Mouse (Mus musculus) heart, adult 8-10 months (tissue): Measurements from ENCODE around the gene Epor. TPM values are rescaled to one million over a fixed set of nuclear protein-coding genes. Genes with fewer than 3 reads are reported as not detected.
A peak's percentile ranks its signal among the peaks of the same experiment; 100 is the strongest.

Experiments used
- DNase-seq: peaks from one replicate; pipeline ENCODE4 v3.0.0; 2022; ENCODE audit warnings: low spot score
- total RNA-seq, 4 experiments: library from RNA; stranded (reverse); gene quantifications; 2 replicates each; pipeline ENCODE4 v1.2.4; 2022

The Epor gene
- 1 to 10 TPM; 1.6 to 2.9 (median 2.3) TPM for total RNA-seq

- DNase-seq = peak; percentile 65
Measured at GRCm38 (mm10) chr9:21963417-21963816, at the start of gene Epor. Gene Epor, minus strand, starts transcription at chr9:21963506.

- DNase-seq = no peak
Measured at GRCm38 (mm10) chr9:22012731-22013130, 49.4 kb upstream of the Epor start.

- no peak for DNase-seq
Measured at GRCm38 (mm10) chr9:22011055-22011454, 47.7 kb upstream of the Epor start.

DNA sequence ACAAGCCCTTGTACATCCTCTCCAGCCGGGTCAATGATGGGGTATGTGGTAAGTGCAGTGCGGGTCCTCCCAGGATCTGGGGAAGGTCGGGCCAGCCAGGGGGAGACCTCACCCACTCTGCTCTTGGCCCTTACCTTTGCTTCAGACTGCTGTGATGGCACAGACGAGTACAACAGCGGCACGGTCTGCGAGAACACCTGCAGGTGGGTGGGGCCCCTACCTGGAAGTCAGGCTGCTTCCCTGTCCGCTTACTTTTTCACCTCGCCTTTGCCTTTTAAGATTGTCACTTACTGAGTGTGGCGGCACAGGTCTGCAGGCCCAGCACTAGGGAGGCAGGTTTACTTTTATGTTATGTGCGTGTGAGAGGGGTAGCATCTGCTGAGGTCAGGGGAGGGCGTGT is 41.2 kb upstream of the Epor start:
- no peak for DNase-seq

DNA sequence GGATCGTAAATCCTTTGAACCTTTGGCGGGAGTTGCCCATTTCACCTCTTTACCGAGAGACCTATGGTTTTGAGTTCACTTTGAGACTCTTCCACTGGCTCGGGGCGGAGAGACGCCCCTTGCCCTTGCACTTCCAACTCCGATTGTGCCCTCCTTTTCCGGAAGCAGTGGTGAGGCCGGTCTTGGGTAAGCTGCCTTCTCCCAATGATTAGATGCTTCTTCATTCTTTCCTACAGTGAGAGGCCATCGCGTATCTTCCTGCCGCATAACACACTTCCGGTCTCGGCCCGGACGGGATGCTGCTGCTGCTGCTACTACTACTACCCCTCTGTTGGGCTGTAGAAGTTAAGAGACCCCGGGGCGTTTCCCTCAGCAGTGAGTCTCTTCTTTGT is 39.9 kb upstream of the Epor start:
- no peak for DNase-seq

GRCm38 (mm10) chr9:22002194-22003162 is 39.2 kb upstream of the Epor start, which contains the start of the genes Ccdc151 and Prkcsh:
Gene Ccdc151, minus strand, starts transcription at chr9:22002634.
Gene Prkcsh, plus strand, starts transcription at chr9:22002806.
- DNase-seq = peak; percentile 99

DNA sequence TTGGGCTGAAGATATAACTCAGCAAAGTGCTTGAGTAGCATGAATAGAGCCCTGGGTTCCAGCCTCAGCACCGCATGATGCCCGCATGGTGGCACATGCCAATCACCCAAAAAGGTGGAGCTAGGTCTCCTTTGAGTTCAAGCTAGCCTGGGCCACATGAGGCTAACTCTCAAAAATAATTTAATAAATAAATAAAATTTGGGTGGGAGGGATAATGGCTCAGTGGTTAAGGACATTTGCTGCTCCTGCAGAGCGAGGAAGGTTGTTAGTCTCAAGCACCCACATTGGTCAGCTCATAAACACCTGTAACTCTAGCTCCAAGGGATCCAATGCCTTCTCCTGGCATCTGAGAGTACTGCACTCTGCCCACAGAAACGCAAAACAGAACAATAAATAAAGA is 38.3 kb upstream of the Epor start:
- DNase-seq = no peak

DNA sequence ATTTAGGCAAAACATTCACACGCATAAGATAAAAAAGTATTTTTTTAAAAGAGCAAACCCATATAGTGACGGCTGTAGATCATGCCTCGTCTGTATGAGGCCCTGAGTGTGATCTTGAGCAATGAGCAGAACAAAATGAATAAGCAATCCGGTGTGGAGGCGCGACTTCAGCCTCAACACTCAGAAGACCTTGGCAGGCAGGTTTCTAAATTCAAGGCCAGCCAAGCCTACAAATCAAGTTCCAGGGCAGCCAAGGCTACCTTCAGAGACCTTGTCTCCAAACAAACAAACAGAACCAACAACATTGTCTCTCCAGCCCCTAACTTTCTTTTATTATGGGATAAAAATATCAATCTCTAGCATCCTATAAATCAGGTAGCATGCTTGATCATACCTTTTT is 37.0 kb upstream of the Epor start:
- DNase-seq = no peak

- no peak for DNase-seq
Measured at GRCm38 (mm10) chr9:21996178-21996867, 33.0 kb upstream of the Epor start.

GRCm38 (mm10) chr9:21992227-21992626 is 28.9 kb upstream of the Epor start:
- DNase-seq = no peak

DNA sequence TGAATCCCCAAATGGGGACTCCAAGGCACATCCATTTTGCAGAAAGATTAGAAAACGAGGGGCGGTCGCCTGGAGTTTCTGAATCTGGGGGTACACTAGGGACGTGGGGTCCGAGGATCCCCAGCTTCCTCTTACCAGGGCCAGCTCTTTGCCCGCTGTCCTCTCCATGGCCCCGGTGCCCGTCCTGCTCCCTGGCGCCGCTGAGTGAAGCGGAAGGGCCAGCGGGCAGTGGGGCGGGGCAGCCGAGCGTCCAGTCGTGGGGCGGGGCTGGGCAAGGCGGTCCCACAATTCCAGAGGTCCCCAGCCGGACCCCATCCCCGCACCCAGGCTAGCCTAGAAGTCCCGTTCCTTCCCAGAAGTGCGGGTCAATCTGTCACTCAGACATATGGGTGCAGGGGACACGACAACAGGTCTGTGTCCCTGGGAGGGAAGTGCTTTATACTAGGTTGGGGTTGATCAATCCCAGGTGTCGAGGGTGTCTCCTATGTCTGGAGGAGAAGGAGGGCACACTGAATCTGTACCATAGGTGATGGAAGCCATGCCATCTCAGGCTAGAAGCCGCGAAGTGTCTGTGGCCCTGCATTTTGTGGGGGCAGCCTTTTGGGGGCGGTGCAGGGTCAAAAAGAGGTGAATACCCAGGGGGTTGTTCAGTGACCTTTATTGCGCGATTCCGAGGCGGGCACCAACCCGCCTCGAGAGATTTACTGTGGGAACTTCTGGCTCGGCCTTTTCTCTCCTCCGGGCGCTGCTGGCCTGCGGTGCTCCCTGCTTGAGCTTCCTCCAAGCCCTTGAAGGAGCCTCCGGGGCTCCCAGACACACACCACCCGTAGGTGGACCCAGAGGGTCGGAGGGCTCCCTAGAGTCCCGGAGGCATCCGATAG is 26.2 kb upstream of the Epor start, which contains the start of gene Rgl3:
Rgl3 (minus strand) TSS at position 217 of the 881 bp plus-strand sequence.
- peak; percentile 45 for DNase-seq

DNA sequence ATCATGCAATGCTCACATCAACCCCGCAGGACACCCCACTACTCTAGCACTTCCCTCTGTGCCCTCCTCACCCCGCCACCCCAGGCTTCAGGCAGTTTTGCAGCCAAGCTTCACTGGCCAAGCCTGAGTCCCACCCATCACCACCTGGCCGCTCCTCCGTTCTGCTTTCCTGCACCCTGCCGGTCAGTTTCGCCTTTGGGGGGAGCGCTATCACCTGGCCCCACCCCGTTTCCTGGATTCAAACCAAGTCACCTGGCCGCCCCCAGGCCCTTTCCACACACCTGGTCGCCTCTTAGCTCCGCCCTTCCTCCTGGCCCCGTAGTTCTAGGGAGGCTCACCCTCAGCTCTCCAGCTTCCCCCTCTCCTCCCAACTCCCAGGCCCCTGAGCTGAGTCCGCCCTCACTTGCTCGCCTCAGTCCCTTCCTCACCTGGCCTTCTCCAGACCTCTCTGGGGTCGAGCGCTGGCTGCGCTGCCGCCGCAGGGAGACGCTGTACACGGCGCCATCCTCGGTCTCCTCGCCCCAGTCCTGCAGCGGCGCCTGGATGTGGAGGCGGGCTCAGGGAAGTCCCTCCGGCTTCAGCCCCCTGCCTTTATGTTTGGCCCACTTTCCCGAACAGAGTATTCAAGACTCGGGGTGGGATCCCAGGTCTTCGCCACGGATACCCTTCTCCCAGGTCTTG is 25.3 kb upstream of the Epor start:
- no peak for DNase-seq

DNA sequence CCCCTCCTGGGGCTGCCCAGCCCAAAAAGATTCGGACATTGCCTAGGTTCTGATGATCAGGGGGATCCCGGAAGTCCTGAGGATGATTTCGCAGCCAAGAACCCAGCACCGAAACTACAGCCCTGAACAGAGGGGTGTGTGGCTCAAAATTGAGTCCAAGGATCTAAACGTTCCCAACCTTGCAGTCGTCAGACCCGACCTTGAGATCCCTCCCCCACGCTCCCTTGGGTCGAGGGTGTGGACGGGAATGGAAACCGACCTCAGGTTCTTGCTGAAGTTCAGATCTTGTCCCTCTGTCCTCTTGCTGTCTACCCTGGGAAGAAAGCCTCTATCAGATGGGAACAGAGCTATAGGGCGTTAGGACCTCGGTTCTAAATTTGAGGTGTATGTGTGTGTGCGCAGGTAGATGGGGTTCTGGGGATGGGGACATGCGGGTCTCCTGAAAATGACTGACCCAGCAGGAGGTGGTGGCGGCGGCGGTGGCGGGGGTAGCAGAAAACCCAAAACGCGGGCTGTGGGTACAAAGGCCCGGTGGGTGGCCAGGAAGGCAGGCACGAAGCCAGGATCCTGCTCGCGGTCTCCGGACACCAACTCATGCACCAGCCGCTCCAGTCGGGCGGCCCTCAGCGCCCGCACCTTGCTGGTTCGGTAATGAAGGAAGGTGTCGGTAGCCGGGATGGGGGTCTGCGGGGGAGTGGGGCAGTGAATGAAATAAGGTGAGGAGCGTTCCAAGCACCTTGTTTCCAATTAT is 24.5 kb upstream of the Epor start:
- no peak for DNase-seq

DNA sequence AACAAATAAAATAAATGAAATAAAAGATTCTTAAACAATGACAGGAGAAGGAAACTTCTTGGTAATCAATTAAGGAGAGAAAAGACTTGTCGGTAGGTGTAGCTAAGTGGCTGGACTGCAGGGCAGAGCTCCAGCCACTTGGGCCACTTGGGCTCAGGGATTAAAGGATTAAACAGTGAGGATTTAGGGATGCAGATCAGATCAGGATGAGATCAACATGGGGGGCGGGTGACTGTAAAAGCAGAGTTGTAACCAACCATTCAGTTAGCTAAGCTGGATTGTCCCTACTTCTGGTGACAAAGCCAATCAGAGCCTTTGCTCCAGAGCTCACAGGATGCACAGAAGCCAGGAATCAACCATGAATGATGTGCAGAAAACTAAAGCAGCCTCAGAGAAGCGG is 20.6 kb upstream of the Epor start:
- DNase-seq = no peak

DNA sequence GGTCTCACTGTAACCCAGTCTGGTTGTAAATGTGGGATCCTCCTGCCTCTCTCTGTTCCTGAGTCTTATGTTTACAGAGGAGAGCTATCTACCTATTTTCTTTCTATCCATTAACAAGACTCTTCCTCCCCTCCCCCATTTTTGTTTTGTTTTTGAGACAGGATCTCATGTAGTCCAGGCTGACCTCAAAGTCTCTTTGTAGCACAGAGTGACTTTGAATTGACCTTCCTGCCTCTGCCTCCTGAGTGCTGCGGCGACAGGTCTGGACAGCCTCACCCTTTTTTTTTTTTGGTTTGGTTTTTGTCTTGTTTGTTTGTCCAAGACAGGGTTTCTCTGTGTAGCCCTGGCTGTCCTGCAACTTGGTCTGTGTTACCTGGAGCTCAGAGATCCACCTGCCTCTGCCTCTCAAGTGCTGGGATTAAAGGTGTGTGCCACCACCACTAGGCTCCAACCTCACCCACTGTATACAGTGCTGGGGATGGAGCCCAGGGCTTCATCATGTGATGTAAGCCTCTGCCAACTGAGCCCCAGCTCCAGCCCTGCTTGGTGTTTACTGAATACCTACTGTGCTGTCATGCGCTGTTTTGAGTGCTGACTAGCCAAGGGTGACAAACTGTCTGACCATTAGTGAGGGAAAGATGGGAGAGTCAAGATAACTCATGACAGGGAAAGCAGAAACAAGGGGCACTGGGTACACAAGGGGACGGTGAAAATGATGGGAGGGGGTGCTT is 15.3 kb upstream of the Epor start:
- DNase-seq = no peak

GRCm38 (mm10) chr9:21977972-21978371 is 14.7 kb upstream of the Epor start:
- DNase-seq = peak; percentile 31

- no peak for DNase-seq
Measured at GRCm38 (mm10) chr9:21977331-21977730, 14.0 kb upstream of the Epor start.

GRCm38 (mm10) chr9:21976626-21977175 is 13.4 kb upstream of the Epor start:
- no peak for DNase-seq

DNA sequence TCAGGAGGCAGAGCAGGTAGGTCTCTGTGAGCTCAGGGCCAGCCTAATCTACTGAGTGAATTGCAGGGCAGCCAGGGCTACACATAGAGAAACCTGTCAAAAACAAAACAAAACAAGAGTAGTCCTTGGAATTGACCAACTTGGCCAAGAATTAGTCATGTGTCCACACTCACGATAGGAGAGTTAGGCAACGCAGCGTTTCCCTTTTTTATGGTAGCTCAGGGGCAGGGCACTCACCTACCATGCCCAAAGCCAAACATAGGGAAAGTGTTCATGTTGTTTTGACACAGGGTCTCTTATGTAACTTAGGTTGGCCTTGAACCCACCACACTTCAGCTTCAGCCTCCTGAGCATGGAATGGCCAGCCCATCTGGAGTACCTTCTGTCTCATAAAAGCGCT is 6.0 kb upstream of the Epor start:
- DNase-seq = no peak
